Mouse (Mus musculus) thymus, postnatal 4 days (tissue): Measurements from ENCODE around the gene Qtrt2.
A peak's percentile ranks its signal among the peaks of the same experiment; 100 is the strongest.

Experiments used
- DNase-seq: peaks from one replicate; pipeline ENCODE4 v3.0.0; 2021

Gene Qtrt2

GRCm38 (mm10) chr16:43926341-43926859 lies at the start of gene Qtrt2:
TSS of gene Qtrt2 (minus strand) at chr16:43926809.
- DNase-seq: no peak

DNA sequence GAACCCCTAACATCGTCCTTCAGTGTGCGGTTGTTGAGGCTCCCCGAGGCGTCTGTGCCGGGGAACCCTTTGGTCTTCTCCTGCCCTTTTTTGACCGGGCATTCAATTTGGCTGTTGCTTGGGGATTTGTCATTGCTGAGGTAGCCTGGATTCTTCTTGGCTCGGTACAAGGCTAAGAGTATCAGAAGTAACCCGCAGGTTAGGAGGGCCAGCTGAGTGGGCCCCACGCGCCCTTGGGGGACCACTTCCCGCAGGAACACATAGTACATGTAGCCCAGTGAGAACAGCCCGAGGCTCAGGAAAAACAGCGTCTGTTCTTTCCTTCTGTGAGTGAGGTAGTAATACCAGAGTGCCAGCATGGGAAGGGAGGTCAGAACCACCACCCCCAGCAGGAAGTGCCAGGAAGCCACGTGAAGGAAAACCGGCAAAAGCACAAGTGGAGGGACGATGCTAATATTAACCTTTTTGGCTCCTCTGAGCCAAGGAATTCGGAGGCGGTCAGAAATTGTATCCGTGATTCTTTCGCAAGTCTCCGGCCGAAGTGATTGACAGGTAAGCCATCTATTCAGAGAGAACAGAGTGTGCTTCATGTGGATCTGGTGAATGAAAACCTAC lies 47.1 kb upstream of the Qtrt2 start:
- no peak for DNase-seq

DNA sequence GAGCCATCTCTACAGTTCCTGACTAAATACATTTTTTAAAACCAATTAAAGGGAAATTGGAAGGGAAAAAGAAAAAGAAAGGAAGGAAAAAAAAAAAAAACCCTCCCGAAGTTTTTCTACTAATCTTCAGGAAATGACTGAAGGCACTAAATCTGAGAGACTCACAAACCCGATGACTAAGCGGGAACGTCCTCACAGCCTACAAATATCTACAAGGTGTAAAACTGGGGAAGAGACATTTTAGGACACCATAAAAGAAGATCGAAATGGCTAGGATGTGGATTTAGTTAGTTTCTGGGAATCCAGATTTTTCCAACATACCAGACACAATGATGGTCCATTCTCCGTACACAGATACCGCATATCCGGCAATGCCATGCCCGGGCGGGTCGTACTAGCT lies 46.5 kb upstream of the Qtrt2 start:
- DNase-seq: no peak

DNA sequence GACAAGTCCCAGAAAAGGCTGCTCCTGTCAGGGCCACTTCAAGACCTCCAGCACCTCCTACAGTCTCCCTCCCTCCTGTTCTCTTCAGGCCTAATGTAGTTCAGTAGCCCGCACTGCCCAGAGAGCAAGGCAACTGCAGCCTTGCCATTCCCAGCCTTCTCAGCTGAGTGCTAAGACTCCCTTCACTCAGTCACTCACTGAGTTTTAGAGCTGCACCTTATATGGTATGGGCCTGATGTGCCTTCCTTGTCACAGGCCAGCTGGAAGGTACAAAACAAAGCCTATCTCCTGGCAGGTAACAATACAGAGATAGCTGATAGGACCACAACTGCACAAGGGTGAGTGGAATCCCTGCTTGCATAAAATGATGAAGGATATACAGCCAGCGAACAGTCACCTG lies 45.8 kb upstream of the Qtrt2 start:
- DNase-seq: no peak

GRCm38 (mm10) chr16:43971741-43972140 lies 45.1 kb upstream of the Qtrt2 start:
- DNase-seq: no peak

- DNase-seq: no peak
These were observed 44.6 kb upstream of the Qtrt2 start for GRCm38 (mm10) chr16:43971189-43971588.

- DNase-seq: peak; percentile 62
These were observed 43.8 kb upstream of the Qtrt2 start for GRCm38 (mm10) chr16:43970426-43970825.

GRCm38 (mm10) chr16:43965781-43966389 lies 39.3 kb upstream of the Qtrt2 start:
- no peak for DNase-seq

- DNase-seq: no peak
These were observed 37.2 kb upstream of the Qtrt2 start for GRCm38 (mm10) chr16:43963780-43964179.

DNA sequence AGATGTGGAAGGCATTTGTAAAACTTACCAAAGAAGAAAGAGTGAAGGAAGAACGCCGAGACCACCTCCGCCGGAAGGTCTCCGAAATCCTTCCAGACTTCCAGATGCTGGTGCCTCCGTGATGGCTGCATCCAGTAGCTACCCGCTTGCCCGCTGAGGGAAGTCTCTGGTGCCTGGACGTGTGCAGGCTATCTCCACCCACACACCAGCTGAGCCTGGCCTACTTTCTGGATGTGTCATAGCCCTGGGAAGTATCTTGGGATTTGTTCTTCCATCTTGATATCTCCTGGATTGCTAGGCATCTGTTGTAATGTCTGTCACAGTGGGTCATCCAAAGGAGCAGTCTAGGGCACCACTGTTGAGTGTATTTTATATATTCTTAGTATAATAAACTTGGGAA lies 36.7 kb upstream of the Qtrt2 start:
- no peak for DNase-seq

GRCm38 (mm10) chr16:43958038-43958437 lies 31.4 kb upstream of the Qtrt2 start:
- DNase-seq: no peak

DNA sequence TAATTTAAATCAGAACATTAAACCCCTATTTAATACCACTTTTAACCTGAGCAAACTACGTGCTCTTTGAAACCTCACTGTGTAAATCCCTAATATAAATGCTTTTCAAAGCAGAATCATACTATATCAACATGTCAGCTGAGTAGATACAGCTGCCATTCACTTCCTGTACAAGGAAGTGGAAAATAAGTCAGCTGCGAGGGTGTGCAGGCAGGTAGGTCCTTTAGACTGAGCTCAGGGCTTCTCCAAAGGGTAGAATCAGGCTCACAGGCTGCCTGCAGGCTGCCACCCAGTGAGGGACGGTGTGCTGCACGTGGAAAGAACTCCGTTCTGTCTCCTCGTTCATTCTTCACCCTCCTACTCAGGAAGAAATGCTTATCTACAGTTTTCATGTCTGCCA lies 28.3 kb upstream of the Qtrt2 start:
- DNase-seq: peak; percentile 43

DNA sequence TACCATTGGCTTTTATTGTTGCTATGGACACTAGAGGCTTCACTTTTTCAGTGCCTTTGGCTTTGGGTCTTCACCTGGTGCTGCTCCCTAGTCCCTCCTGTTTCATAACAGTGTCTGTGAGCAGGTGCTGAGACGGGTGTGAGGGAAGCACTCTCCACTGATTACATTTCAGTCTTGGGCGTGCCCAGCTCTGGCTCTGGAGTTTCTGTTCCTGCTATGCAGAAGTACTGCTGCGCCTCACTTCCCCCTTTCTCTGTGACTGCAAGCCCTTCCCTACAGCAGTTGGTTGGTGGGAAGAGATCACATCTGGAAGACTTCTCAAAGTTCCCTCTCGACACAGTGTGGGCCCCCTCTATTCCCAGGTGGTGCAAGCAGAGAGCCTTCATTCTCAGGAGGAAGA lies 25.0 kb upstream of the Qtrt2 start:
- DNase-seq: no peak

- no peak for DNase-seq
These were observed 19.3 kb upstream of the Qtrt2 start for GRCm38 (mm10) chr16:43945869-43946268.

- DNase-seq: no peak
These were observed 18.7 kb upstream of the Qtrt2 start for GRCm38 (mm10) chr16:43945351-43945750.

DNA sequence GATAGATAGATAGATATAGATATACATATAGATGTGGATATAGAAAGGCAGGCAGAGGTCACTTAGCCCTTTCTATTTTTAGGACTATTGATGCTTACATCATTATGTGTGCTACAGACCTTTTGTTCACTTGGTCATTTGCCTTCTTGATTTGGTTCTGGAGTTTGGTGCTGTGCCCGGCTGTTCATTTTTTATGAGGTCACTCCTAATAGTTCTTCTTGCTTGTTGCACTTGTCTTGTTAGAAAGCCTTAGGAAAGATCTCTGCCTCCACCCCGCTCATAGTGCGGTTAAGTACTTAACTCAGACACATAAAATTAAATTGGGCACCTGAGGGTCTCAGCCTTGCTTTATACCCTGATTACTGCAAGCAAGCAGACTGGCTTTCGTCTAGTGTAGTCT lies 14.2 kb upstream of the Qtrt2 start:
- DNase-seq: no peak

GRCm38 (mm10) chr16:43935892-43936291 lies 9.3 kb upstream of the Qtrt2 start:
- no peak for DNase-seq

- DNase-seq: no peak
These were observed 8.8 kb upstream of the Qtrt2 start for GRCm38 (mm10) chr16:43935367-43935766.

- no peak for DNase-seq
These were observed 8.2 kb upstream of the Qtrt2 start for GRCm38 (mm10) chr16:43934856-43935255.

DNA sequence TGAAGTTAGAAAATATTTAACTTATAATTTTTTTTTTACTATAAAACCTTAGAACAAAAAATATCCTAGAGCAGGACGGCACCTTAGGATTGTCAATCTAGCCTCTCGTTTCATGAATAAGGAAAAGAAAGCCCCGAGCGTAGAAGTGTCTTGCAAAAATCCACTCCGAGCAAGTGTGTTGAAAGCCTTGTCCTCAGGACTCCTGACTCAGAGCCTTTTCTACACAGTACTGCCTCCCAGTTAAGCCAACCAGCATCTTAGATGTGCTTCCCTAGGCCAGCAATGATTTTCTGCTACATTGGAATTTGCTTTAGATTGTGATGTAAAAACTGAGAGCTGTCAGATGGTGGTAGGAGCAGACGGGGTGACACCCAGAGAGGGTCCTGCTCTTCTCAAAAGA lies 6.4 kb upstream of the Qtrt2 start:
- no peak for DNase-seq

DNA sequence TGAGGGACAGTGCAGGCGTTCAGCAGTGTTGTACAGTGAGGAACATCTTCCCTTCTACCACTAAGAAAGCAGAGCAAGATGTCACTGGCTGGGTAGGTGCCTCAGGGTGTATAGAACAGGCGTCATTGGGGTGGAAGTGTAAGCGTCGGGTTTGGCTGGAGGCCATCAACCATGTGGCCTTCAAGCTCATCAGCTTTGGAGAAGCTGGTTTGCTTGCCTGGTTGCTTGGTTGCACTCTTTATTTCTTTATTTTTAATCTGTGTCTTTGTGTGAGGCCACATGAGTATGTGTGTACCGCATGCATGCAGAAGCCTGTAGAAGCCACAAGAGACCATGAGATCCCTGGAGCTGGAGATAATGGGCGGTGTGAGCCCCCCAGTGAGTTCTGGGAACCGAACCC lies 5.7 kb upstream of the Qtrt2 start:
- no peak for DNase-seq

DNA sequence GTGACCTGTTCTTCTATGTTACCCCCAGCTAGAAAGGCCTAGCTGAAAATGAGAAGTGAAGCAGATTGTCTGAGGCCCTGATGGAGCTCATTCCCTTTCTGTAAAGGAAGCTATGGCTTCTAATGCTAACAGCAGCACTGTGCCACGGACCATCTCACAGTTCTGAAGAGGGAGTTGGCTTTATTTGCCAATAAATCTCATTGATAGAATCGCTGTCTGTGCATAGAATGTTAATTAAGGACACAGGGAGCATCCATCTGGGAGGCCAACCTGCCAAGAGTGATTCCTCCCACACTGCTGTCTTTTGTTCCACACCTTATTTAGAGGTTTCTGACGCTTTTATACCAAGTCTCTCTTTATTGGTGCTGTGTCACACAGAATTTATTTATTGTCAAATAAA lies 4.9 kb upstream of the Qtrt2 start:
- no peak for DNase-seq

DNA sequence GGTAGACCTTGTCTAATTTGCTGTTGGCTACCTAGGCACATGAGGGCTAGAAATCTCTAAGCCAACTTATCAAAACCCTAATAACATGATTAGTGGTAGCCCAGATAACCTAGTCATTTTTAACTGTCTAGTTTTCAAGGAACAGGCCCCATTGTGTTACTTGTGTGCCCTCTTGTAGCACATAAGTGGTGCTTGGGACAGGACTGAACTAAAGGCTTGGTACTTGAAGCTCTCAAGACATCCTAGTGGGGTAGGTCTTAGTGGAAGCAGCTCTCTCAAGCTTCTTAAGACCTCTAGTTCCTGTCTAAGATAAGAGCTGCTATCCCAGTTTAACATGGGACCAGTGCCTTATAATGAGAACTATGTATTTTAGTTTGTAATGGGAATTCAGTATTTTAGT lies 4.0 kb upstream of the Qtrt2 start:
- DNase-seq: no peak

- no peak for DNase-seq
These were observed 763 bp downstream of the Qtrt2 start for GRCm38 (mm10) chr16:43925846-43926245.

DNA sequence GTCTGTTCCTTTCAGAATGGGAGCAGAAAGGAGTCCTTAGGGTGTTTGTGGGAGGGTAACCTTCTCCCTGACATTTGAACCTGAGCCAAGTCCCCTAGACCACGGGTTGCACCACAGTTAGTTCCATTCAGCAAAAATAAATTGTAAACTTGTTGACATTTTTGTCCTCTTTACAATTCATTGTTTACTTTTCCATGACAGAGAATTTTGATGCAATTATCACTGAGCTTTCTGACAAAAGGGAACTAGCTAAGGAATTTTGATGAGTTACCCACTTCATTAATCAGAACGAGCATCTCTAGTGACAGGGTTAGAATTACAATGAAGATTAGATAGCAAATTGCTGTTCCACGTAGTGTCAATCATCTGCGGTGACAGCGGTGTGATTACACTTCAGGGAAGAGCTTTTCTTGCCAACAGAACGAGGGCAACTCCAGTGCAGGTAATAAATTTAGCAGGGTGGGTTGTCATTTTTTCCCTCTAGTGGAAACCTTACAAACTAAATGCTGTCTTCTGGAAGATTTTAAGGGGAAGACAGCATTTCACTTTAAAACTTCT lies 1.5 kb downstream of the Qtrt2 start:
- no peak for DNase-seq
